Mouse (Mus musculus) v-Abl transformed pro-B cells (cell line): ENCODE measurements at regions not wholly inside any gene's neighbourhood (a gene's known extent, or its start where the extent isn't known, plus 50 kb on each side); places are given as distances from the start of the nearest gene placed in this dataset.

Source experiments
- in situ Hi-C, 2 experiments: fragments of 400-800 bp; cut with MboI; formaldehyde crosslinking; loops; one replicate each; pipeline ENCODE4 v1.15.1; 2025; ENCODE audit not compliant: unreplicated experiment in 2 of 2

GRCm38 (mm10) chr2:167848468-167849440 lies 83.1 kb upstream of the Ptpn1 start:
- in situ Hi-C loops = no loop called here

DNA sequence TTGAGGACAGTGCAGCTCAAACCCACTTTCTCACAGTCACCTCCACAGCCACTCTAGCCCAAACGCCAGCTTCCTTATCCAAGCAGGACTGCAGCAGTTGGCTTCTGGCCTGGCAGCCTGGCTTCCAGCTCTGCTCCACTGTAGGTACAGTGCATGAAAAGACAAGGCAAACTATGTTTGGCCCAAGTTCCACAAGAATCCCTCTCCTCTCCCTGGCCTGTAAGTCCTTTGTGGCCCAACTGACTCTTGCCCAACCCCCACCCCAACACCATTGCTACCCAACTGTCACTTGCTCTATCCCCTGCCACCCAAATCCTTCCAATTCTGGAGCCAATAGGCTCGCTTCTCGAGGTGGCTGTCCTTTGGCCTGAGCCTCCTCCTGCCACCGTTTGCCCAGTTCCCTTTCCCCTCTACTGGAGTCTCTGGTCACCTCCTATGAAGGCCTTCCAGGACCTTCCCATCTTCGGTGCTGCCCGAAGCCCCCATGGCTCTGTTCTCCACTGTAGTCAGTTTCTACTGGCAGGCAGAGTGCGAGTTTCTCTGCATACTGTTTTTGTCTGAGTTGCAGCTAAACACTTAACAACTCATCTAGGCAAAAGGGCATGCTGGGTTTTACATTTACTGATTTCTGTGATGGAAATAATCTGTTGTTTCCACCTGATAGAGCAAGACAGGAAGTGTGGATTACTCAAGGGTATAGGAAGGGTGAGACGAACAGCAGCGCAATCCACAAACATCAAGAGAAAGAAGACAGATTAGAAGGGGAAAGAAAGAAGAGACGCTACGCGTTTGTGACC lies 84.4 kb upstream of the Ptpn1 start:
- in situ Hi-C loops = no loop called here

GRCm38 (mm10) chr2:167845370-167845769 lies 86.5 kb upstream of the Ptpn1 start:
- in situ Hi-C loops = no loop called here

GRCm38 (mm10) chr2:167844556-167844955 lies 87.3 kb upstream of the Ptpn1 start:
- in situ Hi-C loops = no loop called here

DNA sequence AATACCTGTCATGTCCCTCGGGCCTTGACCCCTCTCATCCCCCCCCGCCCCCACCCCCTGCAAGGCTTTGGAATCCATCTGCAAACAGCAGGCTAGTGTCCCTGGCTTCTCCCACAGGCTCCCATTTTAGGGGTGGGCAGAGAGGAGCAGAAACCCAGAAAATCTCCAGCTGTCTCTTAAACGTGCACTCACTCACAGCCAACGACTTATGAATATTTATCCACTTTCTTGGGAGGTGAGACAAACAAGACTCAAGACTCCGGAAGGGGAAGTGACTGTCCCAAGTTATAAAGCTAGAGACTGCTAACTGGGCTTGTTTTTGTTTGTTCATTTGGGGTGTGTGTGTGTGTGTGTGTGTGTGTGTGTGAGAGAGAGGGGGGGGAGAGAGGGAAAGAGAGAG lies 87.9 kb upstream of the Ptpn1 start:
- in situ Hi-C loops = no loop called here

DNA sequence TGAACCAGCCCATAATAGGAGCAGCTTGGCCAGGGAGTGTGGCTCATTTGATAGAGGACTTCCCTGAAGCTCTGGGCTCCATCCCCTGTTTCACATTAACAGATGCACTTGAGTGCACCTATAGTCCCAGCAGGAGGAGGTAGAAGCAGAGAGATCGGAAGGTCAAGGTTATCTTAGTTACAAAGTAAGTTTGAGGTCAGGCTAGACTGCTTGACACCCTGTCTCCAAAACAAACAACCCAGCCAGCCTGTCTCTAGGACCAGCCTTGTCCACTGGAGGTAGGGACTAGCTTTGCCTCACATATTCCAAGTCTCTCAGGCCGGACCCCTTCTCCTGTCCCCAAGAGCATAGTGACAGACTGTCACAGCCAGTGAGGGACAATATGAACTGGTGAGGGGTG lies 88.9 kb upstream of the Ptpn1 start:
- in situ Hi-C loops = no loop called here

DNA sequence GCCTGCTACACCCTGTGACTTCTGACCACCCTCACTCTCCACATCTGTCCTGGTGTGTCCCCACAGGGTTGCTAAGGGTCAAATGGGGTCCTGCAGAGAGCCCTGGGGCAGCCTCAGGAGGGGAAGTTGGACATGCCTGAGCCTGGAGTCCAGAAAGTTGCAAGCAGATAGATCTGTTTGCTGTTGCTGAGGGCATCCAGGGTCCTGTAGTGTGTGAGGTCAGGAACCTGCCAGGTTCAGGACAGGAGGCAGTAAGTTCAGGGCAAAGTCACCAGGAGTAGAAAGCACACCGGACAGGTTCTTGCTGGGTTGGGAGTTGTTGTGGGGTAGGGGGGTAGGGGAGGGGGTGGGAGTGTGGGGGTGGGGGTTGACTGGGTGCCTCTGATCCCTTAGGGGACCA lies 89.4 kb upstream of the Ptpn1 start:
- in situ Hi-C loops = no loop called here

GRCm38 (mm10) chr2:167841339-167842240 lies 90.3 kb upstream of the Ptpn1 start:
- in situ Hi-C loops = no loop called here

DNA sequence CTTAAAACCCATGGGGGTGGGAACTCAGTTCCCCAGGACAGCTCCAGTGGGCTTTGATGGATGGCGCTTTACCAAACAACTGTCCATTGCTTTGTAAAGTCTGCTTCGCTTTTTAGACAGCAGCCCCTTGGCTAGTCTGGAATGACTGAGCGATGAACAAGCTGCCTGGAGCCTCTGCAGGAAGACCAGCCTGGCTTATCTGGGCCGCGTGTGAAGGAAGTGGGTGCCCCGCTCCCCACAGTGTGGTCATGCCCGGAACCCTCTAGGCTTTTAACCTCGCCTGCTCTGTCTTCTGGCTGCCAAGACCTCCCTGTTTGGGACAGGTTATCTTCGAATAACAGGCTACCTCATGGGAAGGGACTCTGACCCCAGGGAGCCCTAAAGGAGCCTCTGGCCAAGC lies 91.5 kb upstream of the Ptpn1 start:
- in situ Hi-C loops = no loop called here

DNA sequence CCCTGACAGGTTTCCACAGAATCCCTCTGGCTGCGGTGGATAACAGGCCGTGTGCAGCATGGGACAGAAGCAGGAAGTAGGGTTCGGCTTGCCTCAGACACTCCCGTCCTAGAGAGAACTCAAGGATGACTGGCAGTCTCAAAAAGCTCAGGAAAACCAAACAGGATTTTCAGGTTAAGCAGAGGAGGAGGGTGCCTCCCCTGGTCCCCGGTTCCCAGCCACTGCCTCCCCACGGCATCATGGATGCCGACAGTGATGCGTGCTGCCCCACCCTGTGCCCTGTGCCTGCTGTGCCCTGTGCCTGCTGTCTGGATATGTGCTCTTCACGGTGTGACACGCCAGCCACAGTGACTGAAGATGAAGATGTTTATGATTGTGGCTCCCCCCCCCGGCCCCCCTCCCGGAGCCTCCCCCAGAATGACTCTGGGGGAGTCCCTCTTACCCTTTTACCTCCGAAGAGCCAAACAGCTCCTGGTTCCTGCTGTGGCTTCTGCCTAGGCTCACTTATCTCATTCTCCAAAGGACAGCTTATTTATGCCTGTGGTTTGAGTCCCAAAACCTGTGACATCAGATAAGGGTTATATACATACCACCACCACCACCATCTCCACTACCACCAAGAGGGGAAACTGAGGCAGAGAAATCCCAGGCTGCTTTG lies 92.4 kb upstream of the Ptpn1 start:
- in situ Hi-C loops = no loop called here

- in situ Hi-C loops = no loop called here
Measured at GRCm38 (mm10) chr2:167837596-167837995, 94.3 kb upstream of the Ptpn1 start.

DNA sequence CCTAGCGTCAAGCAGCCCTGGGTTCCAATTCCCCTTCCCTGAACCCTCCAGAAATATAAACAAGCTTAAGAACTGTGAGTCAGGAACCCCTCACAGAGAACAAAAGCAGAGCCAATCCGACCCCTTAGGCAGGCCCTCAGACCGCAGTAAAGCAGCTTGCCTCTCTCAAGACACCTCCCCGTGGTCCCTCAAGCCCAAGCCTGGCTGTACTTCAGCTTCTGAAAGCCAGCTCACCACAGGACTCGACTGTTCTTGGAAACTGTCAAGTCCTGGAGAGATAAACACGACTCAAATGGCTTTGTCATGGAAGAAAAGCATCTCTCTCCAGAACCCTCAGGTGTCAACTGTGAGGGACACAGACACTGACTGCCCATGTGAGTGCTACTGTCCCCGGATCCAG lies 95.2 kb upstream of the Ptpn1 start:
- in situ Hi-C loops = no loop called here

DNA sequence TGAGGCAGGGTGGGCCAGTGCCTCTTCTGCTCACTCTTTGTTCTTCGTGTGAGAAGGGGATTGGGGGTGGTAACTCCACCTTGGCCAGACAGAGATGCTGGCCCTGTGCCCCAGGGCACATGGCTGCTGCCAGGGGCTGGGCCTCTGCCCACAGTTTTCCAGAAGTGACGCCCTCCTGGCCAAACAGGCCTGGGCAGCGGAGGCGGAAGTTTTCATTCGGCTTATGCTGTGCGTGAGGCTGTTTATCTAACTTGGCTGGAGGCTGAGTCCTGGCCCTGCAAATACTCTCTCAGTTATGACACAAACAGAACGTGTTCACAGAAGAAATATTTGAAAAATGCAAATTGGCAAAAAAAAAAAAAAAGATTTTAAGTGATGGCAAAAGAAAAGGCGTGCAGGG lies 97.3 kb upstream of the Ptpn1 start:
- in situ Hi-C loops = no loop called here

DNA sequence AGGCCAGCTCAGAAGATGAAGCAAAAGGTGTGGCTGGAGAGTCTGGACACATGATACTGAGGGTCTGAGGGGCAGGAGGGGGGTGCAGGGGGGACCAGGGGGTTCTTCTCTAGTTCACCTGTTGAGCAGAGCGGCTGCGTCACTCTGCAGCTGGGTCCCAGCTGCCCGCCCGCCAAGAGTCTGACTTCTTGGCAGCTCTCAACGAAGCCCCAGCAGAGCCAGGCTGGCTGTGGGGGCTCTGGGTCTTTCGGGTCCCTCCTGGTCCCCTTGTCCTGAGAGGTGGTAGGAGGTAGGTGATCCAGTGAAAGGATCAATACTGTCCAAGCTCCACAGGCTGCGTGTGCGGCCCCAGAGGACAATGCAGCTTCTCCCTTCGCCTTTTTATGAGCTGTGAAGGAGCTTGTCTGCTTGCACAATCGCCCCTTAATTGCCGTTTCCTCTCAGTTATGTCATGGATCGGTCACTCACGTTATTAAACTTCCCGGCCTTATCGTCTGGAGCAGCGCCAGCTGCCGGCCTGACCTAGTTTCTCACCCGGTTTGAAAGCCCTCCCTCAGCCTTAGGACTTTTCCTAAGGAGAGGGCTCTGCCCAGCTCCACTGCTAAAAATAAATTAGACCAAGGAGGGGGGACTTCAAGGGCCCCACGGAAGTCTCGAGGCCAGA lies 98.4 kb upstream of the Ptpn1 start:
- in situ Hi-C loops = no loop called here

- in situ Hi-C loops = no loop called here
Measured at GRCm38 (mm10) chr2:167831076-167832039, 100.5 kb upstream of the Ptpn1 start.

GRCm38 (mm10) chr2:167828258-167828657 lies 103.6 kb upstream of the Ptpn1 start:
- in situ Hi-C loops = no loop called here

DNA sequence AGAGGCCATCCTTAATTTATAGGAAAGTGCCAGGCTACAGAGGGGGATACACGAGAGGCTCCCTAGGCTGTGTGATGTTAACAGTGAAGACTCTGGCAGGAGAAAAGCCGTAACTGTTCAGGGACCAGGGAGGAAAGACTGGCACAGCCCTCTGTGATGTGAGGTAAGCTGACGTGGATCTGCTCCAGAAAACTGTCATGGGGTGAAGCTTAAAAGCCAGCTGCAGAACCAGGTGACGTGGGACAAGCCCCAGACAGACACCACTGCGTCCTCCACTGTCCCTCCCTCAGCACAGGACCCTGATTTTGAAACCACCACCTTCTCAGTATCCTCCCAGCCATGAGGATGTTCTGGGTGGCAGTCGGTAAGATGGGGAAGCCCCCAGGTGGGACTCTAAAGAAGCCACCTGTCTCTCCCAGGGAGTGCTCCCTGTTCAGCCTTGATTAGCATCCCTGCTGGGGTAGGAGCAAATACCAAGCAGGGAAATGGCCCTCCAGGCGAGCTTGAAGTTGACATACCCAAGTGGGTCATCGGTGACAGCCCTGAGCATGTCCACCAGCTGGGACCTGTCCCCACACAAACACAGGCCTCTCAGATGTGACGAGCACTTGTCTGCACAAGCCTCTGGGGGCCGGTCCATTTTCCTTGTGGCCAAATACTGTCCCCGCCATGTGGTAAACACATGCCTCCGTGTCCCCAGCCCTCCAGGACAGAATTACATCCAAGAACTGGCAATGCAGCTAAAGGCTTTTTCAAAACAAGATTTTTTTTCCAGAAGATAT lies 104.7 kb upstream of the Ptpn1 start:
- in situ Hi-C loops = no loop called here

- in situ Hi-C loops = loop anchor here in 1 of 2 experiments (25.0 kb wide), 1 partner anchor 111 kb away; no protein-coding TSS in a partner anchor
Measured at GRCm38 (mm10) chr2:167823513-167823912, 108.3 kb upstream of the Ptpn1 start.
